Mouse (Mus musculus): ENCODE data around the gene Ttc41. TPM values are rescaled to one million over a fixed set of nuclear protein-coding genes. Genes with fewer than 3 reads are reported as not detected.

Ttc41 gene
- polyA plus RNA-seq, 1 experiment from 2014 or later, result 0.59 TPM

DNA sequence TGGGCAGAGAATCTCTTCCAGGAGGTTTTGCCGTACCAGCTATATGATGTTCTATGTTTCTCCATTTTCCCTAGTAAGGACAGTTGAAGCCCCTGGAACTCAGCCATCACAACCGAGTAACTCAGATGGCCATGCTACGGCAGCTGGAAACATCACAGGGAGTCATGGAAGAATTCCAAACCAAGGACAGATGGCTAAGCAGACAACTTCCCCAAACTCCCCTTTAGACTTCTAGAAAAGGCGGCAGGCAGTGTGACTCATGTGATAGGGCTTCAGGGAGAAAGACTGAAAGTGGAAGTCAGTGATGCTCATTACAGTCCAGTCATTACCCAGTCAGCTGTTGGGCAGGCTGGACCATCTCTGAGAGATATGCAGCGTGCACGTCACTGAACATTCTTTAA, 66.6 kb downstream of the Ttc41 start:
- H3K27me3 ChIP-seq, result 0 out of 2 replicates have a peak, but pooled peaks cover 6% of the 10 kb centered on the region
- no peak overlapping the region for H3K27ac ChIP-seq (replicated peaks)
- no peak for ATAC-seq (ENCODE audit: insufficient read depth)
- no peak overlapping the region for H3K9ac ChIP-seq
- H3K4me1 ChIP-seq (replicated peaks), result no peaks in the 10 kb centered on the region
- no peaks in the 10 kb centered on the region for H3K36me3 ChIP-seq (replicated peaks)
- no peak overlapping the region for H3K4me3 ChIP-seq (replicated peaks)
- no peaks in the 10 kb centered on the region for H3K9me3 ChIP-seq (replicated peaks)
- H3K4me2 ChIP-seq, result no peak overlapping the region
- 50% methylated on average over 6 of the region's 6 CpGs for WGBS (ENCODE audit: insufficient replicate concordance)

DNA sequence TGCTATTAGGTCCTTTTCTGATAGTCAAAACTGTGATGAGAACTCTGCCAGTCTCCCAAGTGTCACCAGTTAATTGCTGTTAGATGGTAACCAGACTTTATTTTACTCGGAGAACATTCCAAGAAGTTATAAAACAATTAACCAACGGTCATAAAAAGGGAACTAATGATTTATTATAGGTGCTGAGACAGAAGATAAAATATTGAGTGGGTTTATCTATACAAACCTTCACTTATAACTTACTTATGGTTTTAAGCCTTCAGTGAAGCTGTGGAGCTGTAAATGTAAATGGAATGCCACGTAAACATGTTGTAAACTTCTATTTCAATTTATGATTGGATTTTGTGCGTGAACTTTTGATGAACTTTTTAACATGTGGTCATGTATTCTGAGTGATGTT, 67.7 kb downstream of the Ttc41 start:
- Histone ChIP-seq H3K27ac (replicated peaks) (no peak overlapping the region), H3K9me3 (replicated peaks) (no peaks in the 10 kb centered on the region), H3K36me3 (replicated peaks) (no peaks in the 10 kb centered on the region), H3K4me3 (replicated peaks) (no peak overlapping the region), H3K9ac (no peak overlapping the region), H3K27me3 (peaks cover 12% of the 10 kb centered on the region; the same call in 1 of the 2 replicates), H3K4me1 (replicated peaks) (peaks cover 10% of the 10 kb centered on the region), H3K4me2 (no peak overlapping the region)
- 41% methylated on average over 4 of the region's 4 CpGs for WGBS (ENCODE audit: insufficient replicate concordance)
- no peak for ATAC-seq (ENCODE audit: insufficient read depth)

DNA sequence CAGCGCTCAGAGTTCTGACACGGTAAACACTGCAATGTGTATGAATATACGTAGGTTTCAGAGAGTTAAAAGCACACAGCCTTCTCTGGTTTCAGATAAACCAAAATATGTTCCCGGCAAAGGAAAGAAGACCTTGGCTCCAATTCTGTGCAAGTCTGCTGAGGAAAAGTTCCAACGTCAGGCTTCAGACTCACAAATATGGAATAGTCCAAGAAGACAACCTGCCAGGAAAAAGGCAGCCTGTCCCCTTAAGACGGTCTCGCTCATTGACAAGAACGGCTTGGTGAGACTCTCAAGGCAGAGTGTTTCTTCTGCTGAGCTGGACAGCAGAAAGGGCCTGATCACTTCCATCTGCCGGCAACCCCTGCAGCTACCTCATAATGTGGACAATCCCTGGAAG, 70.7 kb downstream of the Ttc41 start:
- ATAC-seq (ENCODE audit: insufficient read depth), result no peak
- no peaks in the 10 kb centered on the region for H3K36me3 ChIP-seq (replicated peaks)
- H3K27ac ChIP-seq (replicated peaks), result no peak overlapping the region
- H3K4me1 ChIP-seq (replicated peaks), result peaks cover 29% of the 10 kb centered on the region
- no peak overlapping the region for H3K9ac ChIP-seq
- H3K27me3 ChIP-seq, result peaks cover 17% of the 10 kb centered on the region; the same call in 1 of the 2 replicates
- no peak overlapping the region for H3K4me3 ChIP-seq (replicated peaks)
- WGBS (ENCODE audit: insufficient replicate concordance), result 69% methylated on average over 9 of the region's 9 CpGs
- H3K4me2 ChIP-seq, result no peak overlapping the region
- H3K9me3 ChIP-seq (replicated peaks), result no peaks in the 10 kb centered on the region

DNA sequence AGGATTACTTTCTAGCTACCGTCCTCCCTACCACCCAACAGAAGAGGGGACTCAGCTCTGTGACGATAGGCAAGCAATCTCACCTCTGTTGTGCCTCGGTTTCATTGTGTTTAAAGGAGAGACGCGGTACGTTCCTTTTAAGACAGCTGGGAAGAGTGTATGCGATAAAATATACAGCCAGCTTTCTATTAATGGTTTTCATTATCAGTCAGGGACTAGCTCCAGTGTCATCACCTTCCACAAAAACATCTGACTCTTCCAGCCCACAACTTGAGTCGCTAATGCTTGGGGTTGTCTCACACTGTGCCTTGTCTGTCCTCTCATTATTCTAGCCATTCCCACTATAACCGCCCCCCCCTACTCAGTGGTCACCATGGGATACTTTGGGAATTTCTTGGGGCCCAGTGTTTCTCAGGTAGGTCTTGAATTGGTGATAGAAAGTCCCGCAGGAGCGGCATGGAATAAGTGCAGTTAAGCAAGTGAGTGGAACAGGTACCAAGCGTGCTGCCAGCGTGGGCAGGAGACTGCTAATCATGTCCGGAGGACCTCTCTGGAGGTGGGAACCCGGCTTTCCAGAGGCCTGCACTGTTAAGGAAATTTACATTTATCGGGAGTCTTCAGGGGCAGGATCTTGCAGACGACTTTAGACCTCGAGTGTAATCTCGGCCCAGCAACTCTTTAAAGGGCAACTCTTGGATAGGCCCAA, 72.2 kb downstream of the Ttc41 start:
- Histone ChIP-seq H3K4me2 (peak overlapping the region; percentile 100), H3K4me1 (replicated peaks) (peaks cover 29% of the 10 kb centered on the region), H3K27ac (replicated peaks) (0 out of 2 replicates have a peak overlapping the region, but pooled peaks have one; percentile 77), H3K27me3 (peaks cover 17% of the 10 kb centered on the region; the same call in 1 of the 2 replicates), H3K36me3 (replicated peaks) (no peaks in the 10 kb centered on the region), H3K4me3 (replicated peaks) (peak overlapping the region; percentile 70), H3K9me3 (replicated peaks) (no peaks in the 10 kb centered on the region), H3K9ac (peak overlapping the region; percentile 56)
- 32% methylated on average over 19 of the region's 19 CpGs for WGBS (ENCODE audit: insufficient replicate concordance)
- ATAC-seq (ENCODE audit: insufficient read depth), result no peak

DNA sequence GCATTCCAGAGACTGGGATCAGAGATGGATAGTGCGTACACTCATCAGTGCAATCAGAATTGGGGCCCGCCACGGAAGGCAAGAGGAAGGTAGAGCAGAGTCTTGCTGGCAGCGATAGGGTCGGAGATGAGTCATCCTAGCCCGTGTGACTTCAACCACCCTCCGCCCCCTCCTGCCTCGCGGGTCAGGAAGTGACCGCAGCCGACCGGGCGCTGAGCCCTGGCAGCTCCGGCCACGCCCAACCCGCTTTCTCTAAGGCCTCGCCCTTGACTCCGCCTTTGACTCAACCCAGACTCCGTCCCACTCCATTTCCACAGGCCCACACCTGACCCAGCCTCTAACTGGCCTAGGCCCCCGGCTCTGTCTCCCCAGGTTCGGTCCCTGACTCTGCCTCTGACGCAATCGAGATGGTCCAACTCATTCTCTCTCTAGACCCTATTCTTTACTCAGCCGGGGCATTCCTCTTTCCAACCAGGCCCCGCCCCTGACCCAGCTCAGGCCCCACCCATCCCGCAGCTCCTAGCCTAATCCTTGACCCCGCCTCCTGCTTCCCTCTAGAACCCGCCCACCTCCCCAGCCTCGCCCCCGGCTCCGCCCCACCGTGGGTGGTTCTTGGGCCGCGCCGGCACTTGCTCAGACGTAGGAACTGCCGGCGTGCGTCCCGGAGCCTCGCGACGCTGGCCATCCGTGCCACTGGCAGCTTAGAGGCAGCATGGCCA, 72.9 kb downstream of the Ttc41 start, which contains the start of gene Nt5dc3:
TSS of gene Nt5dc3 (plus strand) at position 608 of the 719 bp plus-strand sequence.
- Histone ChIP-seq H3K9me3 (replicated peaks) (no peaks in the 10 kb centered on the region), H3K4me2 (peak within 1 kb of the TSS; percentile 100), H3K4me3 (replicated peaks) (peak within 1 kb of the TSS; percentile 70), H3K27ac (replicated peaks) (peak within 1 kb of the TSS; percentile 77), H3K27me3 (peaks cover 17% of the 10 kb centered on the region; the same call in 1 of the 2 replicates), H3K9ac (peak within 1 kb of the TSS; percentile 60), H3K4me1 (replicated peaks) (peaks cover 29% of the 10 kb centered on the region), H3K36me3 (replicated peaks) (no peaks in the 10 kb centered on the region)
- whole genome bisulfite sequencing (ENCODE audit: insufficient replicate concordance), result under 1% methylated on average over 44 of the region's 44 CpGs
- ATAC-seq (ENCODE audit: insufficient read depth), result peak; percentile 93

DNA sequence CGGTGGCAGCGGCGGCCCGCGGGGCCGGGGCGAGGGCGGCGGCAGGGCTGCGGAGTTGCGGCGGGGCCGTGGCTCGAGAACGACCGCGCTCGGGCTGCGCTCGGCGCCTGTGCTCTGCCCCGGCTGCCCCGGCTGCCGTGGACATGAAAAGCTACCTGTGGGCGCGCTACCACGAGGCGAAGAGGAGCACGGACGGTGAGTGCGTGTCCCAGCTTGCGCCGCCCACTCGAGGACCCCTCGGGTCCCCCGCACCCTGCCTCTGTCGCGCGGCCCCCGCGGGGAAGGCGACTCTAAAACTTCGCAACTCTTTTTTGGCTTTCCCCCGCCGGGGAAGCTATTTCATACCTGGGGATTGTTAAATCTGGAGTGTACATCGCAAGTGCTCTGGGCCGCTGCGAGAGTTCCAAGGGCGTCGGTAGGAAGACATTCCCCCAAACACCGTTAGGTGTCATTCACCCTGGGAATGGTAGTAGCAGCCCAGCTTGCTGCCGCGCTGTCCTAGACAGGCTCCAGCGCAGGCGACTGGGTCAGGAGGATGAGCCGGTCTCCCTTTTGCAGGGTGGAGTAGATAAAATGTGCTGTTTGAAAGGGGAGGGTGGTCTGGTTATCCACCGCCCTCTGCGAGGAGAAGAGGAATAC, 73.6 kb downstream of the Ttc41 start:
- peak overlapping the region; percentile 100 for H3K4me2 ChIP-seq
- H3K9ac ChIP-seq, result peak overlapping the region; percentile 60
- H3K36me3 ChIP-seq (replicated peaks), result no peaks in the 10 kb centered on the region
- 0 out of 2 replicates have a peak overlapping the region, but pooled peaks have one; percentile 38 for H3K27ac ChIP-seq (replicated peaks)
- H3K4me3 ChIP-seq (replicated peaks), result peak overlapping the region; percentile 70
- under 1% methylated on average over 55 of the region's 58 CpGs for WGBS (ENCODE audit: insufficient replicate concordance)
- ATAC-seq (ENCODE audit: insufficient read depth), result no peak; the same call in 1 of the 2 replicates
- peaks cover 29% of the 10 kb centered on the region for H3K4me1 ChIP-seq (replicated peaks)
- H3K27me3 ChIP-seq, result peaks cover 17% of the 10 kb centered on the region; the same call in 1 of the 2 replicates
- no peaks in the 10 kb centered on the region for H3K9me3 ChIP-seq (replicated peaks)

DNA sequence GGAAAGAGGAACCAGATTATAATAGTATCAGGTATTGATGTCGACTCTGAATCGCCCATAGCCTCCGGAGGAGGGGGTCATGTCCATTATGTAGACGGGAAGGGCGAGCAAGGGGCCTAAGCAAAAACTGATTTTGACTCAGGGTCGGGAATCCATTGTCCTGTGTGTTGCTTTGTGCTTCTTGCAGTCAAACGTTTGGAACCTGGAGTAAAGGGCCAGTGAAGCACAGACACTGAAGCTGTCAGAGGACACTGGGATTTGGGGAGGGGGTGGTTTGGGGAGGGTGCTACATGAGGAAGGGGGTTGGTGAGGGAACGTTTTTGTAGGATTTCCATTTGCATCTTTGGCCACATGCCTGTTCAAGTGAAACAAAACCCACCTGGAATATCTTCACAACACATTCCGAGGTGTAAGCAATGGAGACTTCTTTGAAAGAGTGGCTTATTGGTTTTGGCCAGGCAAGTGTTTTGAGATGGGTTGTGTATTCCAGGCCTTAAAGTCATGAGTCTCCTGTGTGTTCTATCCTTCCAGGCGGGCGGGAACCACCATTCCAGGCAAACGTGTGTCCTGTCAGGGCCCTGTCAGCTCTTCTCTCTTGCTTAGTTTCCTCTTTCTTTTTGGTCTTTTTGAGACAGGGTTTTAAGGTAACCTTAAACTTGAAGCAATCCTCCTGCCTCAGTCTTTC, 74.3 kb downstream of the Ttc41 start:
- no peaks in the 10 kb centered on the region for H3K36me3 ChIP-seq (replicated peaks)

DNA sequence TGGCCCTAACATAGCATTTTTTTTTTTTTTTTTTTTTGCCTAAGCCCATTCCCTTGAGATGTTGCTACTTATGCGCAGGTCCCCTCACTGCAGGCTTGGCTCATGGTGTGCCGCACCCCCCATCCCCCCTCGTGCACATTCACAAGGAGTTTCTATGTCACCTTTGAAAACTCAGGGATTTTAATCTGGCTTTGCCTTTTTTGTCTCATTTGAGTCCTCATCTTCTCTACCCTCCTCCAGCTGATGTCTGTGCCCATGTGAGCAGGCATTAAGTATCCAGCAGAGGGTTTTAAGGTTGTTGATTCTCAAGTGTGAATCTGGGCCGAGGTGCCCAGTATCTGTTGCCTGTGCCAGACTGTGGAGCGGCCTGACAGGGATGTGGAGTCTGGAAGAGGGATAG, 76.0 kb downstream of the Ttc41 start:
- no peak for ATAC-seq (ENCODE audit: insufficient read depth)
- H3K27me3 ChIP-seq, result peaks cover 13% of the 10 kb centered on the region; the same call in 1 of the 2 replicates
- H3K27ac ChIP-seq (replicated peaks), result no peak overlapping the region
- H3K9ac ChIP-seq, result no peak overlapping the region
- H3K4me2 ChIP-seq, result no peak overlapping the region
- peaks cover 29% of the 10 kb centered on the region for H3K4me1 ChIP-seq (replicated peaks)
- H3K4me3 ChIP-seq (replicated peaks), result no peak overlapping the region
- no peaks in the 10 kb centered on the region for H3K36me3 ChIP-seq (replicated peaks)
- WGBS (ENCODE audit: insufficient replicate concordance), result 66% methylated on average over 5 of the region's 5 CpGs
- no peaks in the 10 kb centered on the region for H3K9me3 ChIP-seq (replicated peaks)

More for the DNA sequence above, 74.3 kb downstream of the Ttc41 start:
- no peak for ATAC-seq (ENCODE audit: insufficient read depth)
- Histone ChIP-seq H3K4me2 (peak overlapping the region; percentile 100), H3K9me3 (replicated peaks) (no peaks in the 10 kb centered on the region), H3K27me3 (peaks cover 17% of the 10 kb centered on the region; the same call in 1 of the 2 replicates), H3K4me3 (replicated peaks) (peak overlapping the region; percentile 70), H3K4me1 (replicated peaks) (peaks cover 29% of the 10 kb centered on the region), H3K9ac (peak overlapping the region; percentile 60; the same call in 1 of the 2 replicates), H3K27ac (replicated peaks) (no peak overlapping the region)
- WGBS (ENCODE audit: insufficient replicate concordance), result 10% methylated on average over 12 of the region's 12 CpGs

DNA sequence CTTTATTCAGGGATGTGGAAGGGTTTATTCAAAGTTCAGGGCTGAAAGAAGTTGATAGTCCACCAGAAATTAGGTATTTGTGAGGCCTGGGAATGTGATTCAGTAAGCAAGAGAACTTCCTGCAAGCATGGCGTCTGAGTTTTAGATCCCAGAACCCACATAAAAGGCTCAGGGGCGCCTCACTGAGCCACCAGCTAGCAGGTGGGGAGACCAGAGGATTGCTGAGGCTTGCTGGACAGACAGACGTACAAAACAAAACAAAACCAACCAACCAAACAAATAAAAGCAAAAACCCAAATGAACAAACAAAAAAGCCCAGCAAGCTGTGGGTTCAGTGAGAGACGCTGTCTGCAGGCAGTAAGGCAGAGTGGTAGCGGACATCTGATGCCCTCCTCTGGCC, 77.0 kb downstream of the Ttc41 start:
- Histone ChIP-seq H3K4me2 (no peak overlapping the region), H3K27me3 (peaks cover 9% of the 10 kb centered on the region; the same call in 1 of the 2 replicates), H3K27ac (replicated peaks) (no peak overlapping the region)

DNA sequence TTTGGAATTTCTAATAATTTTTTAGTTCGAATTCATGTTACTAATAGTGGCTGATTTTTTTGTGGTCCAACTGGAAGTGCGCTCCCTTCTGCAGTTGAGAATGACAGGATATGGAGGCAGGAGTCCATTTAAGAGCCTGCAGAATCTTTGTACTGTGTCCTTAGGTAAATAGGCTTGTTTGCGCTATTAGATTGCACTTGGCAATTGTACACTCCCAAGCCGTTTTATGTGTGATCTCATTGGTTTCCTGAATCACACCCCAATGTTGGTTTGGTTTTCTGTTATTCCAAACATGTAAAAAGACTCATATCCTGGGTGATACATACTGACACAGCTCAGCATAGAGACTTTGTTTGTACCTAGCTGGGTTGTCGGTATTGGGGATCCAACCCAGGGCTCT, 78.0 kb downstream of the Ttc41 start:
- WGBS (ENCODE audit: insufficient replicate concordance), result 64% methylated on average over 5 of the region's 5 CpGs

More for the DNA sequence above, 77.0 kb downstream of the Ttc41 start:
- Histone ChIP-seq H3K4me3 (replicated peaks) (no peak overlapping the region), H3K36me3 (replicated peaks) (no peaks in the 10 kb centered on the region), H3K4me1 (replicated peaks) (peaks cover 27% of the 10 kb centered on the region), H3K9ac (no peak overlapping the region), H3K9me3 (replicated peaks) (no peaks in the 10 kb centered on the region)
- ATAC-seq (ENCODE audit: insufficient read depth), result no peak
- WGBS (ENCODE audit: insufficient replicate concordance), result 66% methylated on average over 5 of the region's 5 CpGs

More for the DNA sequence above, 78.0 kb downstream of the Ttc41 start:
- ATAC-seq (ENCODE audit: insufficient read depth), result no peak
- H3K9me3 ChIP-seq (replicated peaks), result no peaks in the 10 kb centered on the region
- H3K4me1 ChIP-seq (replicated peaks), result peaks cover 18% of the 10 kb centered on the region
- no peak overlapping the region for H3K27ac ChIP-seq (replicated peaks)
- H3K27me3 ChIP-seq, result 0 out of 2 replicates have a peak, but pooled peaks cover 5% of the 10 kb centered on the region
- H3K36me3 ChIP-seq (replicated peaks), result no peaks in the 10 kb centered on the region
- H3K9ac ChIP-seq, result no peak overlapping the region
- H3K4me3 ChIP-seq (replicated peaks), result no peak overlapping the region
- no peak overlapping the region for H3K4me2 ChIP-seq

Data from liver, embryonic 15.5 days (tissue).